Comparison of ENCODE assay signal across 18 mouse cellular contexts in genomic region chr6:129184788-129185187, GRCm38 (mm10). TPM values are rescaled to one million over a fixed set of nuclear protein-coding genes. Genes with fewer than 3 reads are reported as not detected.
DNase-seq lines count a peak whose midpoint lies in the region; ATAC-seq and TF ChIP-seq lines count a peak whose summit lies in the region.
"Had no signal": no experiment of that assay in that cellular context is flagged by ENCODE, and none has a peak within 500 bp of the region (broad histone marks: within the 10 kb centered on the region; RNA-seq: fewer than 3 reads in every experiment).

No protein-coding gene starts in this region.

- WGBS in liver, postnatal 0 days (ENCODE audit: insufficient replicate concordance) = 80% methylated on average over 5 of the region's 5 CpGs
- WGBS in intestine, embryonic 16.5 days = 67% methylated on average over 5 of the region's 5 CpGs
- WGBS in forebrain, embryonic 15.5 days = 85% methylated on average over 5 of the region's 5 CpGs
- WGBS in forebrain, embryonic 14.5 days = 85% methylated on average over 5 of the region's 5 CpGs

- no peak for TF ChIP-seq CTCF in liver, postnatal 0 days (IDR thresholded peaks at IDR 0.05; ENCODE audit: low read depth)
- TF ChIP-seq CTCF in CH12.LX (conservative IDR thresholded peaks at IDR 0.05 in 1 of 2, IDR thresholded peaks at IDR 0.05 in 1 of 2; ENCODE audit: low read depth in 2 of 2, low read length in 2 of 2) = no peak

- peaks cover 45% of the 10 kb centered on the region for H3K79me2 ChIP-seq in CH12.LX (replicated peaks; ENCODE audit: control insufficient read depth, extremely low read depth, insufficient read depth, poor library complexity, severe bottlenecking)

- H3K9ac ChIP-seq in liver, postnatal 0 days (replicated peaks) = no peak overlapping the region
- peak overlapping the region; percentile 94 for H3K9ac ChIP-seq in CH12.LX (ENCODE audit: insufficient read depth, low read depth)
- H3K9ac ChIP-seq in intestine, embryonic 16.5 days (ENCODE audit: low read depth, low read length) = no peak overlapping the region
- H3K9ac ChIP-seq in forebrain, embryonic 15.5 days (replicated peaks) = no peak overlapping the region
- H3K9ac ChIP-seq in forebrain, embryonic 14.5 days (ENCODE audit: low read length) = no peak overlapping the region
- H3K9ac ChIP-seq: hindbrain, embryonic 12.5 days; stomach, embryonic 15.5 days had no signal

- H3K4me1 ChIP-seq in liver, postnatal 0 days (ENCODE audit: insufficient read depth) = peaks cover 11% of the 10 kb centered on the region
- peaks cover 0 to 30% of the 10 kb centered on the region in 2 experiments; a peak in 2 of 4 replicates for H3K4me1 ChIP-seq in CH12.LX (ENCODE audit: control insufficient read depth in 1 of 2, insufficient read depth in 2 of 2)
- H3K4me1 ChIP-seq in intestine, embryonic 16.5 days (ENCODE audit: control insufficient read depth, insufficient read depth, low read length) = peaks cover 6% of the 10 kb centered on the region; the same call in 1 of the 2 replicates
- 0 out of 2 replicates have a peak, but pooled peaks cover 9% of the 10 kb centered on the region for H3K4me1 ChIP-seq in forebrain, embryonic 15.5 days
- no peaks in the 10 kb centered on the region for H3K4me1 ChIP-seq in forebrain, embryonic 14.5 days (ENCODE audit: control insufficient read depth, insufficient read depth, low read length)
- H3K4me1 ChIP-seq: stomach, embryonic 15.5 days had no signal

- dilution Hi-C loops in CH12.LX (cut with MboI; ENCODE audit: extremely low pct_ligation_motif_present, extremely low pct_unique_long_range_greater_than_20kb, low sequenced_read_pairs) = no loop called here

- DNase-seq in liver, postnatal 0 days = no peak
- DNase-seq in liver = no peak
- DNase-seq in CD4-positive helper T cell, adult 2 months (ENCODE audit: low read depth, low spot score) = peak; percentile 21
- no peak for DNase-seq in CH12.LX (ENCODE audit: extremely low read depth)
- no peak for DNase-seq in forebrain, embryonic 14.5 days (ENCODE audit: low spot score)
- DNase-seq: adrenal gland, adult 2 months; cerebellum, adult 11 months; cerebellum, postnatal 36 days; gastrocnemius, postnatal 10 days; heart, adult 18-20 months; kidney, postnatal 14 days had no signal

- TF ChIP-seq POLR2A in CH12.LX (IDR thresholded peaks at IDR 0.05; ENCODE audit: low read depth, low read length) = no peak

- no peak overlapping the region for H3K27ac ChIP-seq in liver, postnatal 0 days (ENCODE audit: low read depth)
- H3K27ac ChIP-seq in CH12.LX (ENCODE audit: insufficient read depth, low read depth) = peak overlapping the region; percentile 85
- H3K27ac ChIP-seq in intestine, embryonic 16.5 days (ENCODE audit: low read length) = 0 out of 2 replicates have a peak overlapping the region, but pooled peaks have one; percentile 14
- no peak overlapping the region for H3K27ac ChIP-seq in forebrain, embryonic 15.5 days (replicated peaks)
- no peak overlapping the region for H3K27ac ChIP-seq in forebrain, embryonic 14.5 days (ENCODE audit: low read depth, low read length)
- H3K27ac ChIP-seq: hindbrain, embryonic 12.5 days; stomach, embryonic 15.5 days had no signal

- no peak for TF ChIP-seq RAD21 in CH12.LX (IDR thresholded peaks at IDR 0.05; ENCODE audit: low read depth, low read length)

- no peak for TF ChIP-seq EP300 in liver, postnatal 0 days (IDR thresholded peaks at IDR 0.05; ENCODE audit: low read depth)
- TF ChIP-seq EP300 in CH12.LX (IDR thresholded peaks at IDR 0.05; ENCODE audit: low read length) = no peak

- in situ Hi-C loops in CH12.LX (cut with MboI; ENCODE audit: low pct_ligation_motif_present, low pct_unique_long_range_greater_than_20kb, low sequenced_read_pairs) = loop anchor here (5.0 kb wide), 1 partner anchor 48 kb away; no protein-coding TSS in a partner anchor

- H3K27me3 ChIP-seq in liver, postnatal 0 days (ENCODE audit: insufficient read depth, low read length) = no peaks in the 10 kb centered on the region
- no peaks in the 10 kb centered on the region for H3K27me3 ChIP-seq in CH12.LX (replicated peaks)
- no peaks in the 10 kb centered on the region for H3K27me3 ChIP-seq in intestine, embryonic 16.5 days (replicated peaks; ENCODE audit: control insufficient read depth, insufficient read depth, low read length)
- H3K27me3 ChIP-seq in forebrain, embryonic 15.5 days = no peaks in the 10 kb centered on the region
- no peaks in the 10 kb centered on the region for H3K27me3 ChIP-seq in forebrain, embryonic 14.5 days (replicated peaks; ENCODE audit: control insufficient read depth, insufficient read depth, low read length)
- H3K27me3 ChIP-seq: hindbrain, embryonic 12.5 days; stomach, embryonic 15.5 days had no signal

- H3K4me3 ChIP-seq in liver, postnatal 0 days (ENCODE audit: low read depth, low read length) = peak overlapping the region; percentile 17; the same call in 1 of the 2 replicates
- H3K4me3 ChIP-seq in CH12.LX (replicated peaks in 1 of 3; ENCODE audit: low read depth in 2 of 3, low read length in 2 of 3, poor library complexity in 1 of 3) = peak overlapping the region; percentile 52 to 100 (median 76)
- H3K4me3 ChIP-seq in intestine, embryonic 16.5 days (ENCODE audit: low read length) = no peak overlapping the region; the same call in 1 of the 2 replicates
- no peak overlapping the region for H3K4me3 ChIP-seq in forebrain, embryonic 15.5 days
- no peak overlapping the region for H3K4me3 ChIP-seq in forebrain, embryonic 14.5 days (ENCODE audit: low read depth, low read length)
- H3K4me3 ChIP-seq: hindbrain, embryonic 12.5 days; stomach, embryonic 15.5 days had no signal

- peaks cover 33% of the 10 kb centered on the region for H3K36me3 ChIP-seq in liver, postnatal 0 days (replicated peaks; ENCODE audit: insufficient read depth, low read length)
- H3K36me3 ChIP-seq in CH12.LX (replicated peaks in 1 of 2; ENCODE audit: control insufficient read depth in 1 of 2, insufficient read depth in 1 of 2, low read length in 1 of 2) = peaks cover 35 to 36% of the 10 kb centered on the region in 2 experiments
- peaks cover 21% of the 10 kb centered on the region for H3K36me3 ChIP-seq in intestine, embryonic 16.5 days (ENCODE audit: control insufficient read depth, insufficient read depth, low read length)
- no peaks in the 10 kb centered on the region for H3K36me3 ChIP-seq in forebrain, embryonic 15.5 days
- no peaks in the 10 kb centered on the region for H3K36me3 ChIP-seq in forebrain, embryonic 14.5 days (ENCODE audit: control insufficient read depth, insufficient read depth, low read length)
- H3K36me3 ChIP-seq: hindbrain, embryonic 12.5 days had no signal

- H3K9me3 ChIP-seq in liver, postnatal 0 days (ENCODE audit: low read length) = no peaks in the 10 kb centered on the region
- H3K9me3 ChIP-seq in CH12.LX (replicated peaks; ENCODE audit: low read length) = no peaks in the 10 kb centered on the region
- no peaks in the 10 kb centered on the region for H3K9me3 ChIP-seq in intestine, embryonic 16.5 days (ENCODE audit: control insufficient read depth, low read length)
- no peaks in the 10 kb centered on the region for H3K9me3 ChIP-seq in forebrain, embryonic 15.5 days
- no peaks in the 10 kb centered on the region for H3K9me3 ChIP-seq in forebrain, embryonic 14.5 days (replicated peaks; ENCODE audit: control insufficient read depth, low read length)
- H3K9me3 ChIP-seq: hindbrain, embryonic 12.5 days; stomach, embryonic 15.5 days had no signal

- ATAC-seq in liver, postnatal 0 days = no peak
- ATAC-seq in intestine, embryonic 16.5 days = no peak
- no peak for ATAC-seq in forebrain, embryonic 15.5 days (replicated peaks)
- no peak for ATAC-seq in forebrain, embryonic 14.5 days
- ATAC-seq: CD4-positive, CD25-positive, alpha-beta regulatory T cell, adult 4 months; midbrain, embryonic 16.5 days had no signal

- peak overlapping the region; percentile 66; the same call in 1 of the 2 replicates for H3K4me2 ChIP-seq in liver, postnatal 0 days (ENCODE audit: low read depth, low read length)
- peak overlapping the region; percentile 99 for H3K4me2 ChIP-seq in CH12.LX (ENCODE audit: insufficient read depth, low read depth, poor library complexity, severe bottlenecking)
- H3K4me2 ChIP-seq in intestine, embryonic 16.5 days (ENCODE audit: low read depth, low read length) = peak overlapping the region; percentile 33; the same call in 1 of the 2 replicates
- no peak overlapping the region for H3K4me2 ChIP-seq in forebrain, embryonic 15.5 days (replicated peaks)
- no peak overlapping the region for H3K4me2 ChIP-seq in forebrain, embryonic 14.5 days (ENCODE audit: low read length)
- H3K4me2 ChIP-seq: hindbrain, embryonic 12.5 days had no signal

TF ChIP-seq in CH12.LX, 34 proteins besides CTCF, POLR2A, EP300 and RAD21:
- no peak for TF ChIP-seq KAT2A (IDR thresholded peaks at IDR 0.05; ENCODE audit: insufficient replicate concordance, low read length)
- TF ChIP-seq E2F4 (IDR thresholded peaks at IDR 0.05; ENCODE audit: insufficient replicate concordance, low read depth, low read length) = no peak
- no peak for TF ChIP-seq IRF4 (IDR thresholded peaks at IDR 0.05; ENCODE audit: low read depth, low read length)
- peak; percentile 36; the same call in 1 of the 2 replicates for TF ChIP-seq POLR2AphosphoS2 (IDR thresholded peaks at IDR 0.05; ENCODE audit: low read depth, low read length)
- no peak for TF ChIP-seq MAFK (IDR thresholded peaks at IDR 0.05; ENCODE audit: insufficient replicate concordance, low read length)
- no peak for TF ChIP-seq USF1 (IDR thresholded peaks at IDR 0.05; ENCODE audit: low read depth, low read length)
- TF ChIP-seq NRF1 (IDR thresholded peaks at IDR 0.05; ENCODE audit: low read depth, low read length) = no peak
- TF ChIP-seq MXI1 (IDR thresholded peaks at IDR 0.05; ENCODE audit: low read depth, low read length) = no peak
- no peak for TF ChIP-seq JUND (conservative IDR thresholded peaks at IDR 0.05; ENCODE audit: low read depth, low read length)
- TF ChIP-seq CHD2 (IDR thresholded peaks at IDR 0.05; ENCODE audit: low read length) = no peak
- TF ChIP-seq MAZ (IDR thresholded peaks at IDR 0.05; ENCODE audit: low read depth, low read length) = no peak
- TF ChIP-seq CHD1 (IDR thresholded peaks at IDR 0.05; ENCODE audit: low read depth, low read length) = peak; percentile 71; the same call in 1 of the 2 replicates
- no peak for TF ChIP-seq RCOR1 (conservative IDR thresholded peaks at IDR 0.05; ENCODE audit: low read depth, low read length)

RNA-seq across cellular contexts. Expression of gene Clec2d, which starts 4.4 kb away (rescaled TPM):
- 2.3 and 3.0 TPM in 2 replicates for polyA plus RNA-seq in liver, postnatal 0 days (2015; fragmentation: Nextera tagmentation; extraction: Ambion mirVana)
- total RNA-seq in CH12.LX (2012; rRNA removed) = 50.7 and 53.4 TPM in 2 replicates
- 19.7 and 25.9 TPM in 2 replicates for total RNA-seq in CH12.LX (2014; rRNA removed)
- polyA plus RNA-seq in CH12.LX (2012; ENCODE audit: insufficient read length, low read depth) = 5.1 and 6.0 TPM in 2 replicates
- 1.0 and 1.2 TPM in 2 replicates for polyA plus RNA-seq in intestine, embryonic 16.5 days (2015; fragmentation: Nextera tagmentation; extraction: Ambion mirVana)
- 0.14 TPM in 1 of 2 replicates, not detected in the other for polyA plus RNA-seq in forebrain, embryonic 15.5 days (2015; fragmentation: Nextera tagmentation; extraction: Ambion mirVana)
- polyA plus RNA-seq in forebrain, embryonic 14.5 days (2014; fragmentation: Nextera tagmentation; extraction: Ambion mirVana) = not detected in 2 replicates
- polyA plus RNA-seq: embryonic facial prominence, embryonic 11.5 days; hindbrain, embryonic 12.5 days; midbrain, embryonic 16.5 days had no signal

Comparison
In these comparisons a context has a peak if more than half of its experiments do, and no peak if none do; other contexts are left out.
1. H3K27ac ChIP-seq: peak in CH12.LX (single experiment) and intestine, embryonic 16.5 days (single experiment); none in liver, postnatal 0 days (single experiment), forebrain, embryonic 15.5 days (single experiment) and forebrain, embryonic 14.5 days (single experiment).
2. H3K4me2 ChIP-seq: peak in liver, postnatal 0 days (single experiment), CH12.LX (single experiment) and intestine, embryonic 16.5 days (single experiment); none in forebrain, embryonic 15.5 days (single experiment) and forebrain, embryonic 14.5 days (single experiment).
3. H3K4me3 ChIP-seq: peak in liver, postnatal 0 days (single experiment) and CH12.LX (3 of 3); none in intestine, embryonic 16.5 days (single experiment), forebrain, embryonic 15.5 days (single experiment) and forebrain, embryonic 14.5 days (single experiment).